Mouse (Mus musculus): Measurements from ENCODE around the gene Olfr456. TPM values are rescaled to one million over a fixed set of nuclear protein-coding genes. Genes with fewer than 3 reads are reported as not detected.
"Not testable (repeated sequence)": the region's sequence is repeated elsewhere in the genome, so short reads cannot be mapped to it uniquely, and the experiment has no call there.

Gene Olfr456
- not detected in 2 replicates for polyA plus RNA-seq (2014; fragmentation: Nextera tagmentation; extraction: Ambion mirVana)

GRCm38 (mm10) chr6:42487114-42487513, at the start of gene Olfr456:
TSS of gene Olfr456 (minus strand) at chr6:42487214.
- ATAC-seq (replicated peaks; ENCODE audit: low FRiP score) (no peak), DNase-seq (ENCODE audit: low spot score) (no peak)
- no peak within 1 kb of the TSS for H3K4me3 ChIP-seq (ENCODE audit: low read depth, low read length)
- no peaks in the 10 kb centered on the region for H3K27me3 ChIP-seq (ENCODE audit: control insufficient read depth, insufficient read depth, low read length)
- no peaks in the 10 kb centered on the region for H3K36me3 ChIP-seq (ENCODE audit: control insufficient read depth, insufficient read depth, low read length)
- no peaks in the 10 kb centered on the region for H3K9me3 ChIP-seq (ENCODE audit: control insufficient read depth, low read length)
- H3K4me2 ChIP-seq (ENCODE audit: low read depth, low read length, severe bottlenecking) = no peak within 1 kb of the TSS
- H3K27ac ChIP-seq (ENCODE audit: low read depth, low read length) = no peak within 1 kb of the TSS
- WGBS = 91% methylated on average over 1 of the region's 1 CpGs
- no peaks in the 10 kb centered on the region for H3K4me1 ChIP-seq (replicated peaks; ENCODE audit: control insufficient read depth, insufficient read depth, low read length)
- H3K9ac ChIP-seq (ENCODE audit: low read length) = no peak within 1 kb of the TSS

GRCm38 (mm10) chr6:42513461-42513860, 26.4 kb upstream of the Olfr456 start:
- Histone ChIP-seq H3K4me1 (replicated peaks; ENCODE audit: control insufficient read depth, insufficient read depth, low read length) (no peaks in the 10 kb centered on the region), H3K27me3 (ENCODE audit: control insufficient read depth, insufficient read depth, low read length) (no peaks in the 10 kb centered on the region), H3K4me3 (ENCODE audit: low read depth, low read length) (no peak overlapping the region), H3K9ac (ENCODE audit: low read length) (no peak overlapping the region), H3K9me3 (ENCODE audit: control insufficient read depth, low read length) (no peaks in the 10 kb centered on the region), H3K4me2 (ENCODE audit: low read depth, low read length, severe bottlenecking) (no peak overlapping the region), H3K36me3 (ENCODE audit: control insufficient read depth, insufficient read depth, low read length) (no peaks in the 10 kb centered on the region), H3K27ac (ENCODE audit: low read depth, low read length) (no peak overlapping the region)
- ATAC-seq (replicated peaks; ENCODE audit: low FRiP score) (no peak), DNase-seq (ENCODE audit: low spot score) (no peak)
- WGBS = 92% methylated on average over 1 of the region's 1 CpGs

- DNase-seq (ENCODE audit: low spot score) (no peak), ATAC-seq (replicated peaks; ENCODE audit: low FRiP score) (no peak)
- no peaks in the 10 kb centered on the region for H3K36me3 ChIP-seq (ENCODE audit: control insufficient read depth, insufficient read depth, low read length)
- H3K27me3 ChIP-seq (ENCODE audit: control insufficient read depth, insufficient read depth, low read length) = no peaks in the 10 kb centered on the region
- H3K4me1 ChIP-seq (replicated peaks; ENCODE audit: control insufficient read depth, insufficient read depth, low read length) = no peaks in the 10 kb centered on the region
- no peaks in the 10 kb centered on the region for H3K9me3 ChIP-seq (ENCODE audit: control insufficient read depth, low read length)
- no peak overlapping the region for H3K4me3 ChIP-seq (ENCODE audit: low read depth, low read length)
- no peak overlapping the region for H3K9ac ChIP-seq (ENCODE audit: low read length)
- H3K27ac ChIP-seq (ENCODE audit: low read depth, low read length) = no peak overlapping the region
- H3K4me2 ChIP-seq (ENCODE audit: low read depth, low read length, severe bottlenecking) = no peak overlapping the region
Measured at GRCm38 (mm10) chr6:42509311-42509710, 22.3 kb upstream of the Olfr456 start.

GRCm38 (mm10) chr6:42503478-42503877, 16.5 kb upstream of the Olfr456 start:
- no peak overlapping the region for H3K4me3 ChIP-seq (ENCODE audit: low read depth, low read length)
- WGBS = 92% methylated on average over 2 of the region's 2 CpGs
- H3K4me1 ChIP-seq (replicated peaks; ENCODE audit: control insufficient read depth, insufficient read depth, low read length) = no peaks in the 10 kb centered on the region

GRCm38 (mm10) chr6:42489731-42490130, 2.7 kb upstream of the Olfr456 start:
- H3K9me3 ChIP-seq (ENCODE audit: control insufficient read depth, low read length) = no peaks in the 10 kb centered on the region
- no peak for DNase-seq (ENCODE audit: low spot score)
- no peaks in the 10 kb centered on the region for H3K36me3 ChIP-seq (ENCODE audit: control insufficient read depth, insufficient read depth, low read length)
- no peak for ATAC-seq (replicated peaks; ENCODE audit: low FRiP score)
- 87% methylated on average over 1 of the region's 1 CpGs for WGBS
- no peak overlapping the region for H3K9ac ChIP-seq (ENCODE audit: low read length)
- no peak overlapping the region for H3K27ac ChIP-seq (ENCODE audit: low read depth, low read length)
- no peak overlapping the region for H3K4me3 ChIP-seq (ENCODE audit: low read depth, low read length)
- H3K27me3 ChIP-seq (ENCODE audit: control insufficient read depth, insufficient read depth, low read length) = no peaks in the 10 kb centered on the region
- H3K4me1 ChIP-seq (replicated peaks; ENCODE audit: control insufficient read depth, insufficient read depth, low read length) = no peaks in the 10 kb centered on the region
- no peak overlapping the region for H3K4me2 ChIP-seq (ENCODE audit: low read depth, low read length, severe bottlenecking)

More at GRCm38 (mm10) chr6:42503478-42503877, 16.5 kb upstream of the Olfr456 start:
- no peak overlapping the region for H3K27ac ChIP-seq (ENCODE audit: low read depth, low read length)
- no peak for ATAC-seq (replicated peaks; ENCODE audit: low FRiP score)
- H3K9ac ChIP-seq (ENCODE audit: low read length) = no peak overlapping the region
- no peaks in the 10 kb centered on the region for H3K9me3 ChIP-seq (ENCODE audit: control insufficient read depth, low read length)
- no peak overlapping the region for H3K4me2 ChIP-seq (ENCODE audit: low read depth, low read length, severe bottlenecking)
- H3K27me3 ChIP-seq (ENCODE audit: control insufficient read depth, insufficient read depth, low read length) = no peaks in the 10 kb centered on the region
- no peaks in the 10 kb centered on the region for H3K36me3 ChIP-seq (ENCODE audit: control insufficient read depth, insufficient read depth, low read length)
- DNase-seq (ENCODE audit: low spot score) = no peak

GRCm38 (mm10) chr6:42484633-42485032, 2.4 kb downstream of the Olfr456 start:
- no peaks in the 10 kb centered on the region for H3K36me3 ChIP-seq (ENCODE audit: control insufficient read depth, insufficient read depth, low read length)
- ATAC-seq (replicated peaks; ENCODE audit: low FRiP score) (no peak), DNase-seq (ENCODE audit: low spot score) (no peak)
- no peak overlapping the region for H3K27ac ChIP-seq (ENCODE audit: low read depth, low read length)
- no peaks in the 10 kb centered on the region for H3K9me3 ChIP-seq (ENCODE audit: control insufficient read depth, low read length)
- H3K9ac ChIP-seq (ENCODE audit: low read length) = no peak overlapping the region
- H3K4me2 ChIP-seq (ENCODE audit: low read depth, low read length, severe bottlenecking) = no peak overlapping the region
- H3K4me3 ChIP-seq (ENCODE audit: low read depth, low read length) = no peak overlapping the region
- H3K27me3 ChIP-seq (ENCODE audit: control insufficient read depth, insufficient read depth, low read length) = no peaks in the 10 kb centered on the region
- H3K4me1 ChIP-seq (replicated peaks; ENCODE audit: control insufficient read depth, insufficient read depth, low read length) = no peaks in the 10 kb centered on the region

- Histone ChIP-seq H3K27me3 (ENCODE audit: control insufficient read depth, insufficient read depth, low read length) (no peaks in the 10 kb centered on the region), H3K4me2 (ENCODE audit: low read depth, low read length, severe bottlenecking) (no peak within 1 kb of the TSS), H3K9ac (ENCODE audit: low read length) (no peak within 1 kb of the TSS), H3K4me1 (replicated peaks; ENCODE audit: control insufficient read depth, insufficient read depth, low read length) (no peaks in the 10 kb centered on the region), H3K9me3 (ENCODE audit: control insufficient read depth, low read length) (no peaks in the 10 kb centered on the region), H3K36me3 (ENCODE audit: control insufficient read depth, insufficient read depth, low read length) (no peaks in the 10 kb centered on the region), H3K4me3 (ENCODE audit: low read depth, low read length) (no peak within 1 kb of the TSS), H3K27ac (ENCODE audit: low read depth, low read length) (no peak within 1 kb of the TSS)
- DNase-seq (ENCODE audit: low spot score) (no peak), ATAC-seq (replicated peaks; ENCODE audit: low FRiP score) (no peak)
- WGBS = 92% methylated on average over 1 of the region's 1 CpGs
Measured at GRCm38 (mm10) chr6:42476235-42476634, 10.8 kb downstream of the Olfr456 start, which contains the start of gene Olfr457. TSS of gene Olfr457 (minus strand) at chr6:42476335.

GRCm38 (mm10) chr6:42471298-42471697, 15.7 kb downstream of the Olfr456 start:
- not testable (repeated sequence) for H3K4me2 ChIP-seq (ENCODE audit: low read depth, low read length, severe bottlenecking); H3K9ac ChIP-seq (ENCODE audit: low read length); DNase-seq (ENCODE audit: low spot score); H3K27ac ChIP-seq (ENCODE audit: low read depth, low read length); ATAC-seq (replicated peaks; ENCODE audit: low FRiP score); H3K36me3 ChIP-seq (ENCODE audit: control insufficient read depth, insufficient read depth, low read length); H3K27me3 ChIP-seq (ENCODE audit: control insufficient read depth, insufficient read depth, low read length); H3K4me3 ChIP-seq (ENCODE audit: low read depth, low read length); H3K9me3 ChIP-seq (ENCODE audit: control insufficient read depth, low read length); H3K4me1 ChIP-seq (replicated peaks; ENCODE audit: control insufficient read depth, insufficient read depth, low read length)
- 97% methylated on average over 4 of the region's 4 CpGs for WGBS

- DNase-seq (ENCODE audit: low spot score) (no peak), ATAC-seq (replicated peaks; ENCODE audit: low FRiP score) (no peak)
- H3K36me3 ChIP-seq (ENCODE audit: control insufficient read depth, insufficient read depth, low read length) = no peaks in the 10 kb centered on the region
- no peaks in the 10 kb centered on the region for H3K4me1 ChIP-seq (replicated peaks; ENCODE audit: control insufficient read depth, insufficient read depth, low read length)
- no peaks in the 10 kb centered on the region for H3K9me3 ChIP-seq (ENCODE audit: control insufficient read depth, low read length)
- H3K4me3 ChIP-seq (ENCODE audit: low read depth, low read length) = no peak overlapping the region
- no peak overlapping the region for H3K9ac ChIP-seq (ENCODE audit: low read length)
- H3K27me3 ChIP-seq (ENCODE audit: control insufficient read depth, insufficient read depth, low read length) = no peaks in the 10 kb centered on the region
- H3K4me2 ChIP-seq (ENCODE audit: low read depth, low read length, severe bottlenecking) = no peak overlapping the region
- 95% methylated on average over 4 of the region's 4 CpGs for WGBS
- no peak overlapping the region for H3K27ac ChIP-seq (ENCODE audit: low read depth, low read length)
Measured at GRCm38 (mm10) chr6:42470542-42470941, 16.5 kb downstream of the Olfr456 start.
